Mouse (Mus musculus): ENCODE data around the gene Tgm6.

Tgm6 gene

GRCm38 (mm10) chr2:130112116-130112515 lies at the start of gene Tgm6:
Gene Tgm6, plus strand, starts transcription at chr2:130112416.
- DNase-seq (ENCODE audit: extremely low read depth, insufficient read length, low spot score), result no peak

GRCm38 (mm10) chr2:130068228-130068627 lies 44.0 kb upstream of the Tgm6 start:
- no peak for DNase-seq (ENCODE audit: extremely low read depth, insufficient read length, low spot score)

- DNase-seq (ENCODE audit: extremely low read depth, insufficient read length, low spot score), result no peak
Measured at GRCm38 (mm10) chr2:130070396-130070795, 41.8 kb upstream of the Tgm6 start.

- no peak for DNase-seq (ENCODE audit: extremely low read depth, insufficient read length, low spot score)
Measured at GRCm38 (mm10) chr2:130112804-130113203, 588 bp downstream of the Tgm6 start.

GRCm38 (mm10) chr2:130113379-130113778 lies 1.2 kb downstream of the Tgm6 start:
- no peak for DNase-seq (ENCODE audit: extremely low read depth, insufficient read length, low spot score)

GRCm38 (mm10) chr2:130118649-130119048 lies 6.4 kb downstream of the Tgm6 start:
- no peak for DNase-seq (ENCODE audit: extremely low read depth, insufficient read length, low spot score)

- DNase-seq (ENCODE audit: extremely low read depth, insufficient read length, low spot score), result no peak
Measured at GRCm38 (mm10) chr2:130125279-130126059, 13.3 kb downstream of the Tgm6 start.

- DNase-seq (ENCODE audit: extremely low read depth, insufficient read length, low spot score), result no peak
Measured at GRCm38 (mm10) chr2:130126073-130126472, 13.9 kb downstream of the Tgm6 start.

GRCm38 (mm10) chr2:130129687-130130086 lies 17.5 kb downstream of the Tgm6 start:
- no peak for DNase-seq (ENCODE audit: extremely low read depth, insufficient read length, low spot score)

- DNase-seq (ENCODE audit: extremely low read depth, insufficient read length, low spot score), result no peak
Measured at GRCm38 (mm10) chr2:130143011-130143410, 30.8 kb downstream of the Tgm6 start.

- no peak for DNase-seq (ENCODE audit: extremely low read depth, insufficient read length, low spot score)
Measured at GRCm38 (mm10) chr2:130144703-130145324, 32.6 kb downstream of the Tgm6 start.

GRCm38 (mm10) chr2:130146089-130146668 lies 34.0 kb downstream of the Tgm6 start:
- no peak for DNase-seq (ENCODE audit: extremely low read depth, insufficient read length, low spot score)

GRCm38 (mm10) chr2:130155171-130155570 lies 43.0 kb downstream of the Tgm6 start:
- DNase-seq (ENCODE audit: extremely low read depth, insufficient read length, low spot score), result no peak

GRCm38 (mm10) chr2:130155851-130156250 lies 43.6 kb downstream of the Tgm6 start:
- DNase-seq (ENCODE audit: extremely low read depth, insufficient read length, low spot score), result no peak

GRCm38 (mm10) chr2:130157231-130158087 lies 45.2 kb downstream of the Tgm6 start:
- no peak for DNase-seq (ENCODE audit: extremely low read depth, insufficient read length, low spot score)

- DNase-seq (ENCODE audit: extremely low read depth, insufficient read length, low spot score), result no peak
Measured at GRCm38 (mm10) chr2:130158088-130158437, 45.8 kb downstream of the Tgm6 start.

- DNase-seq (ENCODE audit: extremely low read depth, insufficient read length, low spot score), result no peak
Measured at GRCm38 (mm10) chr2:130162701-130163100, 50.5 kb downstream of the Tgm6 start.

GRCm38 (mm10) chr2:130166311-130167214 lies 54.3 kb downstream of the Tgm6 start:
- DNase-seq (ENCODE audit: extremely low read depth, insufficient read length, low spot score), result no peak

- no peak for DNase-seq (ENCODE audit: extremely low read depth, insufficient read length, low spot score)
Measured at GRCm38 (mm10) chr2:130167861-130168260, 55.6 kb downstream of the Tgm6 start.

- no peak for DNase-seq (ENCODE audit: extremely low read depth, insufficient read length, low spot score)
Measured at GRCm38 (mm10) chr2:130171674-130172073, 59.5 kb downstream of the Tgm6 start.
